ENCODE assay signal across 15 mouse cellular contexts in the genomic region with DNA sequence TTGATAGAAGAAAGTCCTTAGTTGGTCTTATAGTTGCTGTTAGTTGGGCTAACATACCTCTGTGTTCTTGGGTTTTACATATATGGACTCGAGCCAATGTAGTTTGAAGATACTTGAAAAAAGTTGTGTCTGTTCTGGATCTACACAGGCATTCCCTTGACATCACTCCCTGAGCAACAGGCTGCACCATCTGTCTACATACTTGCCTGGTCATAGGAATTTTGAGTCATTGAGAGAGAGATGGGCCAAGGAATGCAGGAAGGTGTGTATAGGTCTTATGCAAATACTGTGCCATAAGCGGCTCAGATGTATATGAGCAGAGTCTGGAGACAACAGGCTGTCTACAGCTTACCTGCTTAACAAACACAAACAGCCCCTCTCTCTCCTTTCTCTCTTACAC.
"Had no signal": no experiment of that assay in that cellular context is flagged by ENCODE, and none has a peak within 500 bp of the region (broad histone marks: within the 10 kb centered on the region; RNA-seq: fewer than 3 reads in every experiment).

No protein-coding gene starts in this region.

- H3K4me1 ChIP-seq: neural tube, embryonic 15.5 days had no signal

- H3K27me3 ChIP-seq: neural tube, embryonic 15.5 days; stomach, embryonic 15.5 days had no signal

- H3K4me2 ChIP-seq: neural tube, embryonic 15.5 days; stomach, embryonic 15.5 days had no signal

- H3K9ac ChIP-seq: neural tube, embryonic 15.5 days; stomach, embryonic 15.5 days had no signal

- H3K27ac ChIP-seq: neural tube, embryonic 15.5 days; stomach, embryonic 15.5 days; stomach, postnatal 0 days had no signal

- H3K36me3 ChIP-seq: neural tube, embryonic 15.5 days; stomach, embryonic 15.5 days had no signal

- H3K9me3 ChIP-seq: neural tube, embryonic 15.5 days; stomach, embryonic 15.5 days had no signal

- DNase-seq: retina, postnatal 1 day; right cerebral cortex, adult 18-20 months; right cerebral cortex, postnatal 14 days; right cerebral cortex, postnatal 25 days; right cerebral cortex, postnatal 4 days; spleen, adult 18-20 months; thymus, adult 18-20 months; thymus, adult 2 months; thymus, postnatal 14 days; thymus, postnatal 25 days; thymus, postnatal 36 days; thymus, postnatal 4 days had no signal

- H3K4me3 ChIP-seq: neural tube, embryonic 15.5 days; stomach, embryonic 15.5 days had no signal
